Mouse (Mus musculus): ENCODE measurements around the gene Rft1.

Rft1 gene

DNA sequence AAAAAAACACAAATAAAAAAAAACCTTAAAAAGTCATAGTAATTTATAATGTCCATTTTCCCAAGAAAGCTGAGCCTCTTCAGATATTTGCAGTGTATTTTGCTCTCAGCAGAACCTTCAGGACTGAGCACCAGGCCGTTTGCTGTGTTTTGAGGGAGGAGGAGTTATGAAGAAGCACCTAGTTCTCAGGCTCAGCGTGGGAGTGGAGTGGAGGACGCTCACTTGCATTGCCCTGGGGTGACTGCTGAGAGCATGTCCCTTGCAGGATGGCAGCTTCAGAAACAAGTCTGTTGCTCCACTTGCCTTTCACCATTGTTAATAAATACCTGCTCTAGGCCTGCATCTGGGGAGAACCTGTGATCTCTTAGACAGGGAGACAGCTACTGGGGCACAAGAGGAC, 81.7 kb downstream of the Rft1 start:
- DNase-seq, result no peak

DNA sequence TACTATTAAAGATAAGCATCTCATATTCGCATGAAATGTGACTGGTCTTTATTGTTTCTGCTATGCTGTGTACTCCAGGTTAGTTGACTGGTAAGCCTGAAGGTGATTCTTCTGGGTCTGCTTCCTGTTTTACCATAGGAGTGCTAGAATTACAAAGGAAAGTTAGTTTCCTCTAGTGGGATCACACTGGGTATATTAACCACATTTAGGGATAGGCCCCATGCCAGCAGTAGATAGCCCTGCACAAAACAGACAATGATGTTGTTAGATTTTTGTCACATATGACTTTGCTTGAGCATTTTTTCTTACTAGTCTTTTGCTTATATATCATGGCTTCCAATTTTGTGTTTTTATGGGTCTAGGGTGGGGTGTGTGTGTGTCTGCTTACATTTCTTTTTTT, 82.3 kb downstream of the Rft1 start:
- no peak for DNase-seq

Measured in lung, postnatal 4 days (tissue).